Mouse (Mus musculus) hindbrain, embryonic 12.5 days (tissue): ENCODE results near the gene Trmt1. TPM values are rescaled to one million over a fixed set of nuclear protein-coding genes. Genes with fewer than 3 reads are reported as not detected.

Experiments used
- ATAC-seq: fragments of 200-750 bp; cut with Nextera tagmentation; 2 replicates; pipeline ENCODE4 v1.8.0; 2017; ENCODE audit warnings: moderate TSS enrichment; ENCODE audit not compliant: low FRiP score
- H3K27ac ChIP-seq: fragments of 300-500 bp; sonication (generic); 2 replicates; pipeline ENCODE4 v1.5.1; 2016; ENCODE audit warnings: mild to moderate bottlenecking
- H3K27me3 ChIP-seq: fragments of 300-500 bp; sonication (generic); 2 replicates; pipeline ENCODE4 v1.6.1; 2016; ENCODE audit warnings: mild to moderate bottlenecking
- H3K36me3 ChIP-seq: fragments of 300-500 bp; sonication (generic); 2 replicates; pipeline ENCODE4 v1.6.1; 2016; ENCODE audit warnings: mild to moderate bottlenecking
- H3K4me1 ChIP-seq: fragments of 300-500 bp; sonication (generic); 2 replicates; pipeline ENCODE4 v1.6.1; 2016
- H3K4me2 ChIP-seq: fragments of 300-500 bp; sonication (generic); replicated peaks from 2 replicates; pipeline ENCODE4 v1.6.1; 2016; ENCODE audit warnings: mild to moderate bottlenecking
- H3K4me3 ChIP-seq: fragments of 300-500 bp; sonication (generic); 2 replicates; pipeline ENCODE4 v1.5.1; 2016; ENCODE audit warnings: mild to moderate bottlenecking
- H3K9ac ChIP-seq: fragments of 300-500 bp; sonication (generic); 2 replicates; pipeline ENCODE4 v1.6.1; 2016; ENCODE audit warnings: mild to moderate bottlenecking, moderate library complexity
- H3K9me3 ChIP-seq: fragments of 300-500 bp; sonication (generic); replicated peaks from 2 replicates; pipeline ENCODE4 v1.6.1; 2016; ENCODE audit warnings: mild to moderate bottlenecking
- WGBS: fragments of 180-500 bp; shearing (Covaris S2); methylation state at CpG from one replicate; pipeline ENCODE4 v1.1.7; 2016; 5-methylcytosine and 5-hydroxymethylcytosine counted together
- polyA plus RNA-seq: library from polyadenylated mRNA; unstranded; fragments of >200 nt; fragmentation: Nextera tagmentation; extraction: Ambion mirVana; gene quantifications from 2 replicates; pipeline ENCODE4 v1.2.1, GENCODE M21; 2016

Trmt1 gene
- polyA plus RNA-seq, 1 experiment from 2014 or later, result 55.9 TPM

DNA sequence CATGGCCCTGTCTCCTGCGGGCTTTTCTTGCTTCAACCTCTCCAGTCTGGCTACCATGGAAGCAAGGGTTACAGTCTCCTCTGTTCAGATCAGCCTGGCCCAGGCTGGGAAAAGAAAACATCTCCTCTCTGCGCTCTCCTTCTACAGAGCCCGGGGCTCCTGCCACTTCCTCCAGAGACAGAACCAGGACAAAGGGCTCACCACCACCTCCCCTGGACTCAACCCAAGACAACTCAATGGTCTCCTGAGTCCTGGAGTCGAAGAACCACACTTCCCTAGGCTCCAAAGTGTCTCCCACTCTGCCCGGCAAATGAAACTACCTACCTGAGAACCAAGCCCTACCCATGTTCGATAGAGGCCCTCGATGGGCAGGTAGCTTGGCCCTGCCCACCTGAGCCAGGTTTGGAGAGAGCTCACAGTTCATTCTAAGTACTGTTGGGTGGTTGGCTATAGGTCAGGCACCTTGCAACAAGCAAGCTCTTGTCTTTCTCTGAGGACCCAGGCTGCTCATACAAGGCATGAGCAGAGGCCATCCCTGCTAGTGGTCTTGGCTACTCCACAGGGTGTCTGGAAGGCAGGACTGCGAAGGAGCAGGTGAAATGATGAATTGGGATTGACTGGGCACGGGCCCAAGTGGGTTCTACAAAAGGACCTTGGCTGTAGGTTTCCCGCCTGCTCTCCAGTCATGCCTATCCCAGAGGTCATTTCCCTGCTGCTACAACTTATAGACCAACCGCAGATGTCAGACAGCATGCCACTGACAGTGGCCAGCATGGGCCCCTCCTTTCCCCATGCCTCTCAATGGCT lies 45.5 kb downstream of the Trmt1 start:
- Histone ChIP-seq H3K4me1 (peaks cover 51% of the 10 kb centered on the region), H3K4me2 (no peak overlapping the region), H3K27me3 (peaks cover 49% of the 10 kb centered on the region), H3K4me3 (no peak overlapping the region), H3K9ac (0 out of 2 replicates have a peak overlapping the region, but pooled peaks have one; percentile 20), H3K27ac (peak overlapping the region; percentile 87), H3K9me3 (no peaks in the 10 kb centered on the region), H3K36me3 (no peaks in the 10 kb centered on the region)
- ATAC-seq, result no peak
- WGBS, result 62% methylated on average over 11 of the region's 11 CpGs

DNA sequence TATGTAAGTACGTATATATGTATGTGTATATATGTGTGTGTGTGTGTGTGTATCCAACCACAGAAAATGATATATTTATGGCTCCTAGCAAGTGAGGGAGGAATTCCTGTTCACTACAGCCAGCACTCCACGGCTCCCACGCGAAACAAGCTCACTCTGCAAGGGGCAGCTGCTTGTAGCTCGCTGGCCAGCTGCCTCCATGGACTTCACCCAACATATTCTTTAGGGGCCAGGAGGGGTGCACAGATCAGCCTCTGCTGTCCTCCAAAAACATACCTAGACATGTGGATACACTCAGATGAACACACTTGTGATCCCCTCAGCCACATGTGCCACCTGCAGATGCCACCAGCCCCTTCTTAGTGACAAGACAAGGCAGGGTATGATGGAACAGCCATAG lies 46.4 kb downstream of the Trmt1 start:
- H3K9me3 ChIP-seq, result no peaks in the 10 kb centered on the region
- peak overlapping the region; percentile 87; the same call in 1 of the 2 replicates for H3K27ac ChIP-seq
- WGBS, result 66% methylated on average over 5 of the region's 5 CpGs
- no peaks in the 10 kb centered on the region for H3K36me3 ChIP-seq
- peaks cover 51% of the 10 kb centered on the region for H3K4me1 ChIP-seq
- H3K4me2 ChIP-seq, result no peak overlapping the region
- ATAC-seq, result no peak
- no peak overlapping the region for H3K4me3 ChIP-seq
- peaks cover 57% of the 10 kb centered on the region for H3K27me3 ChIP-seq
- H3K9ac ChIP-seq, result no peak overlapping the region

DNA sequence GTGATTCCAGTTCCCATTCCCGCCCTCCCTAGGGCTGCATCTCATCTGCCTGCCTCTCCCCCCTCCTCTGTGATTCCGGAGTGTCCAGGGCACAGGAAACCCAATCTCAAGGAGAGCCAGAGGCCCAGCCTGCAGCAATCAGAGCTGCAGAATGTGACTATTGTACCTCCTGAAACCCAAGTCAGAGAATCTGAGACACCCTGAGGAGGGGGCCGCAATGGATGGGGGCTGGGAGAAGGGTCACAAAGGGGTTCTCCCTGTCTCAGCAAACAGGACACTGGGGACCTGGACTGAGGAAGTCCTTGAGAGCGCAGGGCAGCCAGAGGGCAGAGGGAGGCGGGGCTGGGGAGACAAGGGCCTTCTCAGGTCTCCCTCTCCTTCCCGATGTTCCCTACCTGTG lies 46.9 kb downstream of the Trmt1 start:
- Histone ChIP-seq H3K9me3 (no peaks in the 10 kb centered on the region), H3K9ac (no peak overlapping the region), H3K27me3 (peaks cover 62% of the 10 kb centered on the region), H3K4me2 (no peak overlapping the region), H3K4me3 (no peak overlapping the region), H3K4me1 (peaks cover 54% of the 10 kb centered on the region), H3K36me3 (no peaks in the 10 kb centered on the region), H3K27ac (peak overlapping the region; percentile 87)
- ATAC-seq, result no peak
- 54% methylated on average over 6 of the region's 6 CpGs for WGBS

DNA sequence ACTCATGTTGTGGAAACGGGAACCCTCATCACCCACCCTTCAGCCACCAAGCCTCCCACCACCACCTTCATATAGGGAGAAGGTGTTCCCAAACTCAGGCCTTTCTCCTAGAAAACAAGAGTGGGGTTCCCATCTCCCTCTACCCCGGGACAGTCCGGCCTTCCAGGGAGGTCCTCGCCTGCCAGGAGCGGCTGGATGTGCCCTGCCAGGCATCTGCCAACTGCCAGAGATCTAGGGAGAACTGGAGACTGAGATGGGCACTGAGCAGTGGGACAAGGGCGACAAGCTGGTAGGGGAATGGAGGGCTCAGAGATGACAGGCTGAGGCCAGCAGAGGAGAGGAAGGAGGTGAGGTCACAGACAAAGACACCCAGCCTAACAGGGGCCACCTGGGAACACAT lies 47.9 kb downstream of the Trmt1 start:
- Histone ChIP-seq H3K27ac (peak overlapping the region; percentile 87; the same call in 1 of the 2 replicates), H3K4me1 (peaks cover 55% of the 10 kb centered on the region), H3K27me3 (peaks cover 71% of the 10 kb centered on the region), H3K9me3 (no peaks in the 10 kb centered on the region), H3K4me2 (no peak overlapping the region), H3K4me3 (no peak overlapping the region), H3K36me3 (no peaks in the 10 kb centered on the region), H3K9ac (no peak overlapping the region)
- no peak for ATAC-seq
- WGBS, result 84% methylated on average over 6 of the region's 6 CpGs

DNA sequence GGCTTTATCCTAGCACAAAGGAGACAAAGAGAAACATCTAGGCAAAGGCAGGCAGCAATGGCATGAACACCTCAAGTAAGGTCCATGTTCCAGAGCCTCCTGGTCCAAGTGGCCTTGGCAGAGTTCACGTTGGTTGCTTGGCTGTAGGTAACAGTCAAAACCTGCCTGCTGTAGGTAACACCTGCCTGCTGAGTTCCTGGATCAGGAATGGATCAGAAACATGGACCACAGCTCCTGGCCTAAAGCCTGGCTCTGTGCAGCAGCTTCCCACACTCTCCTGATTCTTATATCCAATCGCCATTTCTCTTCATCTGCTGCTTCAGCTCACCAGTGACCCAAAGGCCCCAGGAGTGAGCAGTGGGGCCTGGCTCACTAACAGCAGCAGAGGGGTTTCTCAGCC lies 48.6 kb downstream of the Trmt1 start:
- Histone ChIP-seq H3K4me1 (peaks cover 62% of the 10 kb centered on the region), H3K27me3 (peaks cover 79% of the 10 kb centered on the region), H3K36me3 (no peaks in the 10 kb centered on the region), H3K9me3 (no peaks in the 10 kb centered on the region), H3K4me2 (no peak overlapping the region), H3K4me3 (no peak overlapping the region), H3K27ac (no peak overlapping the region), H3K9ac (no peak overlapping the region)
- 87% methylated on average over 2 of the region's 2 CpGs for WGBS
- no peak for ATAC-seq

DNA sequence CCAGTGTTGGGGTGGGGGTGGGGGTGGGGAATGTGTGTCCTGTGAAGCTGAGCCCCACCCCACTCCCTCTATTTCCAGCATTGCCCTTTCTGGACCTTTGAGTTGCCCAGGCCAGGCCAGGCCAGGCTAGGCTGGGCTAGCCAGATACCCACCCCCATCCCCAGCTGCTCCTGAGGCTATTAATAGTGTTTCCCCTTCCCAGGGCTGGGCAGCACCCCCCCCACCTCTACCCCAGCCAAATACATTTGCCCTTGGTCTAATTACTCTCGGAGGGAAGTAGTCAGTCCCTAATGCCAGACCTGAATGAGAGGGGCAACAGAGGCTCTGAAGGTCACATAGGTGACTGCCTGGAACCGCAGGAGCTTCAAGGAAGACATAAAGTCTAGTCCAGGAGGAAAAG lies 49.5 kb downstream of the Trmt1 start:
- Histone ChIP-seq H3K4me1 (peaks cover 65% of the 10 kb centered on the region), H3K4me2 (no peak overlapping the region), H3K36me3 (no peaks in the 10 kb centered on the region), H3K9me3 (no peaks in the 10 kb centered on the region), H3K27me3 (peaks cover 88% of the 10 kb centered on the region), H3K4me3 (no peak overlapping the region), H3K9ac (no peak overlapping the region), H3K27ac (no peak overlapping the region)
- no peak for ATAC-seq
- 50% methylated on average over 2 of the region's 2 CpGs for whole genome bisulfite sequencing

DNA sequence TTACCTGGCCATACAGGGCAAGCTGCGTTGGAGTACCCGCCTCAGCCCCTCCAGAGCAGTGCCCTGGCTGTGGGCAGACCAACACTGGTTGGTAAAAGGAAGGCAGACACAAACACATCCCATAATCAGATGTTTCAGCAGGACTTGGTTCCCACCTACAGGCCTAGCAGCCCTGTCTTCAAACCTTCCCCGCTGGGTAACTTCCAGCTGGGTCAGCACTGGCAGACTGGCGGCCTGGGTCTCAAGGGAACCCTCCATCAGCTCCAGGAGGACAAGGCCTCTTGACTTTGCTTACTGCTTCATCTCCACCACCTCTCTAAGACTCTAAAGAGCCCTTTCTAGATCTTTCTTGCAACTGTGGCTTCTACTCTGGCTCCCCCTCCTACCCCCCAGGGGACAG lies 50.4 kb downstream of the Trmt1 start:
- Histone ChIP-seq H3K36me3 (no peaks in the 10 kb centered on the region), H3K4me1 (peaks cover 65% of the 10 kb centered on the region), H3K27ac (no peak overlapping the region), H3K27me3 (peaks cover 97% of the 10 kb centered on the region), H3K4me3 (no peak overlapping the region), H3K4me2 (no peak overlapping the region), H3K9ac (no peak overlapping the region), H3K9me3 (no peaks in the 10 kb centered on the region)
- ATAC-seq, result no peak
- WGBS, result 73% methylated on average over 4 of the region's 4 CpGs

DNA sequence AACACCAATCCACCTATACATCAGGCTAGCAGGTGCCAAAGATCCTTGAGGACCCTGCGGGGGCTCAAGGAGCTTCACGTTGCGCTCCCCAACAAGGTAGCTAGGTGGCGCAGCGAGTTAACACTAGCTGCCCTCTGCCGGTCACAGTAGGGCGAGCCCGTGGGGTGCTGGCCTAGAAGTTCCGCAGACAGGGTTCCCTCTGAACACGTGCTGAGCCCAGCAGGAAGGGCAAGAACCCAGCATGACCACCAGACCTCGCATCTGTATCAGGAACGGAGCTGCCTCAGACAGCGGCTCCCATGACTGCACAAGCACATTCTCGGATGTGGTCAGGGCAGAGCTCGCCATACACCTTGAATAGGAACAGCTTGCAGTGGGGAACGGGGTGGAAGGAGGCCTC lies 51.5 kb downstream of the Trmt1 start:
- Histone ChIP-seq H3K9me3 (no peaks in the 10 kb centered on the region), H3K36me3 (no peaks in the 10 kb centered on the region), H3K4me3 (0 out of 2 replicates have a peak overlapping the region, but pooled peaks have one; percentile 9), H3K9ac (0 out of 2 replicates have a peak overlapping the region, but pooled peaks have one; percentile 19), H3K4me2 (peak overlapping the region; percentile 33), H3K27ac (0 out of 2 replicates have a peak overlapping the region, but pooled peaks have one; percentile 25), H3K27me3 (peaks cover 99% of the 10 kb centered on the region), H3K4me1 (peaks cover 64% of the 10 kb centered on the region)
- 1% methylated on average over 16 of the region's 16 CpGs for WGBS
- ATAC-seq, result peak; percentile 21; the same call in 1 of the 2 replicates

DNA sequence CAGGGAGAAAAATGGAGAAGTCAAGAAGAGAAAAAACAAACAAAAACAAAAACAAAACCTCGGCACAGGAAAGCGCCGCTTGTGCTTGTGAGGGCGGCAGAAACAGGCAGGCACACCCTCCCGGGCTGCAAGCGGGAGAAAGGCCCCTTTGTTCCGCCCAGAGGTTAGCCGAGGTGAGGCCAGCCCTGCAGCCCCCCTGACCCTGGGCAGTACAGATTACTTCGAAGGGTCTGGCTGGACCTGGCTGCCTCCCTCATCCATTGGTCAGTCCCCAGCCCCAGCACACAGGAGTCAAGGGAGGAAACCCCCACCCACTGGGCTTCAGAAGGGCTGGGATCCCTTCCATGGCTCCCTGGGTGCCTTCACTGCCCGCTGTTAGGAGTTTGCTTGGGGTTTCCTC lies 52.2 kb downstream of the Trmt1 start:
- Histone ChIP-seq H3K4me1 (peaks cover 64% of the 10 kb centered on the region), H3K36me3 (no peaks in the 10 kb centered on the region)
- ATAC-seq, result no peak

DNA sequence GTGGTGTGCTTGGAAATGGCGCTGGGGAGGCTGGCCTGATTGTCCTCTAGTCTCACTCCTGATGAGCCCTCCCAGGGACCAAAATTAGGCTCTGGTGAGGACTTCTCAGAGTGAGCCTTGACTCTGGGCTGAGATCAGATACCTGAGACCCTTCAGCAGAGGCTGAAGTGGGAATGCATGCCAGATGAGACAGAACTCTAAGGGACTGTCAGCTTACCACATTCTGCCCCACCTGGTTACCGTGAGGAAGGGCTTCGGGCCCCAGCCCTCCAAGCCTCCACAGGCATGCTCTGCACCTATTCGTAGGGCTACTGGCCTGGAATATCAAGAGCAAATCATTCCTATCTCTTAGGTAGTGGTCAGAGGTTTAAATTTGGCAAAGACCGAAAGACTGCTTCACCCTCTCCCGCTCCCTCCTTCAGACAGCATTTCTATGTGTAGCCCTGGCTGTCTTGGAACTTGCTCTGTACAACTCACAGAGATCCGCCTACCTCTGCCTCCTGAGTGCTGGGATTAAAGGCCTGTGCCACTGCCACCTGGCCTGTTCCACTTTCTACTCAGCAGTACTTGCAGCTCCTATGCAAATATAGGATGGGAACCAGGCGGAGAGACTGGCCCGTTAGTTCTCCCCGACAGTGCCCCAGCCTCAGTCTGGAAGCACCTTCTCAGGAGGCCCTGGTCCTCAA lies 52.8 kb downstream of the Trmt1 start:
- H3K36me3 ChIP-seq, result no peaks in the 10 kb centered on the region
- peaks cover 99% of the 10 kb centered on the region for H3K27me3 ChIP-seq
- peak overlapping the region; percentile 20; the same call in 1 of the 2 replicates for H3K9ac ChIP-seq
- H3K4me1 ChIP-seq, result peaks cover 65% of the 10 kb centered on the region
- H3K4me3 ChIP-seq, result no peak overlapping the region
- no peaks in the 10 kb centered on the region for H3K9me3 ChIP-seq
- ATAC-seq, result no peak
- no peak overlapping the region for H3K4me2 ChIP-seq
- peak overlapping the region; percentile 48 for H3K27ac ChIP-seq
- 28% methylated on average over 10 of the region's 10 CpGs for WGBS

More for the DNA sequence above, 52.2 kb downstream of the Trmt1 start:
- H3K27ac ChIP-seq, result peak overlapping the region; percentile 25; the same call in 1 of the 2 replicates
- peak overlapping the region; percentile 20; the same call in 1 of the 2 replicates for H3K9ac ChIP-seq
- H3K27me3 ChIP-seq, result peaks cover 99% of the 10 kb centered on the region
- no peak overlapping the region for H3K4me3 ChIP-seq
- no peaks in the 10 kb centered on the region for H3K9me3 ChIP-seq
- WGBS, result 1% methylated on average over 10 of the region's 10 CpGs
- H3K4me2 ChIP-seq, result no peak overlapping the region

DNA sequence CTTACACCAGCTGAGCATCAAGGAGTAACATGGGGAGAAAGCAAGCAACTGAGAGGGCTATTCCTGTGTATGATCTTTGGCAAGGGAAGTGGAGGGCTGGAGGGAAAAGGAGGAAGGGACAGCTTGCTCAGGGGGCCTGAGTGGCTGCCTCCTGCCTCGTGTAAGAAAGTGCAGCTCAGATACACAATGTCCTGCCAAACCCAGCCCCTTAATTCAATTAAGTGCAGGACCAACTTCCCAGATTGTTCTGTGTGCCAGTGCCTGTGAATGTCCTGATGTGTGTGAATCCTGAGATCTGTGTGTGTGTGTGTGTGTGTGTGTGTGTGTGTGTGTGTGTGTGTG lies 53.3 kb downstream of the Trmt1 start:
- no peak overlapping the region for H3K4me3 ChIP-seq
- no peaks in the 10 kb centered on the region for H3K9me3 ChIP-seq
- no peaks in the 10 kb centered on the region for H3K36me3 ChIP-seq
- peaks cover 99% of the 10 kb centered on the region for H3K27me3 ChIP-seq
- WGBS, result 5% methylated on average over 1 of the region's 1 CpGs
- H3K4me2 ChIP-seq, result no peak overlapping the region
- no peak for ATAC-seq
- peaks cover 70% of the 10 kb centered on the region for H3K4me1 ChIP-seq
- peak overlapping the region; percentile 48; the same call in 1 of the 2 replicates for H3K27ac ChIP-seq
- H3K9ac ChIP-seq, result no peak overlapping the region; the same call in 1 of the 2 replicates
